Mouse (Mus musculus): Measurements from ENCODE around the gene Hspb8. TPM values are rescaled to one million over a fixed set of nuclear protein-coding genes. Genes with fewer than 3 reads are reported as not detected.

Gene Hspb8
- polyA plus RNA-seq, 2 experiments, result 2.3 to 2.5 TPM

- Histone ChIP-seq H3K4me2 (ENCODE audit: low read depth) (no peak overlapping the region), H3K4me1 (replicated peaks; ENCODE audit: control insufficient read depth in 2 of 2, insufficient read depth in 2 of 2, low read length in 1 of 2) (no peaks in the 10 kb centered on the region), H3K9ac (replicated peaks) (no peak overlapping the region), H3K36me3 (replicated peaks; ENCODE audit: control insufficient read depth, insufficient read depth, low read depth) (no peaks in the 10 kb centered on the region), H3K27me3 (ENCODE audit: control insufficient read depth, insufficient read depth, low read length) (no peaks in the 10 kb centered on the region), H3K27ac (no peak overlapping the region), H3K9me3 (ENCODE audit: control insufficient read depth, low read length) (no peaks in the 10 kb centered on the region), H3K4me3 (ENCODE audit: insufficient read depth in 1 of 2, low read depth in 2 of 2, low read length in 2 of 2) (no peak overlapping the region)
- no peak for ATAC-seq (ENCODE audit: insufficient read depth)
- 32% methylated on average over 6 of the region's 6 CpGs for WGBS (ENCODE audit: insufficient replicate concordance)
- TF ChIP-seq CTCF (IDR thresholded peaks at IDR 0.05; ENCODE audit: low read depth), result no peak
- TF ChIP-seq EP300 (IDR thresholded peaks at IDR 0.05; ENCODE audit: low read depth), result no peak
- DNase-seq (ENCODE audit: low read depth in 3 of 3, low spot score in 3 of 3), result no peak
Observed at GRCm38 (mm10) chr5:116381726-116382125, 40.9 kb downstream of the Hspb8 start.

GRCm38 (mm10) chr5:116381217-116381616, 41.4 kb downstream of the Hspb8 start:
- Histone ChIP-seq H3K9me3 (ENCODE audit: control insufficient read depth, low read length) (no peaks in the 10 kb centered on the region), H3K27me3 (ENCODE audit: control insufficient read depth, insufficient read depth, low read length) (no peaks in the 10 kb centered on the region), H3K4me3 (ENCODE audit: insufficient read depth in 1 of 2, low read depth in 2 of 2, low read length in 2 of 2) (no peak overlapping the region), H3K9ac (replicated peaks) (no peak overlapping the region), H3K36me3 (replicated peaks; ENCODE audit: control insufficient read depth, insufficient read depth, low read depth) (no peaks in the 10 kb centered on the region), H3K27ac (no peak overlapping the region), H3K4me2 (ENCODE audit: low read depth) (no peak overlapping the region), H3K4me1 (replicated peaks; ENCODE audit: control insufficient read depth in 2 of 2, insufficient read depth in 2 of 2, low read length in 1 of 2) (no peaks in the 10 kb centered on the region)
- DNase-seq (ENCODE audit: low read depth in 3 of 3, low spot score in 3 of 3) (no peak), ATAC-seq (ENCODE audit: insufficient read depth) (no peak)
- 29% methylated on average over 15 of the region's 15 CpGs for WGBS (ENCODE audit: insufficient replicate concordance)
- TF ChIP-seq EP300 (IDR thresholded peaks at IDR 0.05; ENCODE audit: low read depth) (no peak), CTCF (IDR thresholded peaks at IDR 0.05; ENCODE audit: low read depth) (no peak)

GRCm38 (mm10) chr5:116380384-116380783, 42.3 kb downstream of the Hspb8 start:
- DNase-seq (ENCODE audit: low read depth in 3 of 3, low spot score in 3 of 3), result no peak
- H3K4me1 ChIP-seq (replicated peaks; ENCODE audit: control insufficient read depth in 2 of 2, insufficient read depth in 2 of 2, low read length in 1 of 2), result no peaks in the 10 kb centered on the region
- H3K9me3 ChIP-seq (ENCODE audit: control insufficient read depth, low read length), result no peaks in the 10 kb centered on the region
- no peak overlapping the region for H3K4me2 ChIP-seq (ENCODE audit: low read depth)
- no peaks in the 10 kb centered on the region for H3K36me3 ChIP-seq (replicated peaks; ENCODE audit: control insufficient read depth, insufficient read depth, low read depth)
- TF ChIP-seq EP300 (IDR thresholded peaks at IDR 0.05; ENCODE audit: low read depth) (no peak), CTCF (IDR thresholded peaks at IDR 0.05; ENCODE audit: low read depth) (no peak)
- ATAC-seq (ENCODE audit: insufficient read depth), result no peak
- WGBS (ENCODE audit: insufficient replicate concordance), result 35% methylated on average over 7 of the region's 7 CpGs
- H3K4me3 ChIP-seq (ENCODE audit: insufficient read depth in 1 of 2, low read depth in 2 of 2, low read length in 2 of 2), result no peak overlapping the region
- no peak overlapping the region for H3K9ac ChIP-seq (replicated peaks)
- H3K27ac ChIP-seq, result no peak overlapping the region
- H3K27me3 ChIP-seq (ENCODE audit: control insufficient read depth, insufficient read depth, low read length), result no peaks in the 10 kb centered on the region

- WGBS (ENCODE audit: insufficient replicate concordance), result 71% methylated on average over 5 of the region's 5 CpGs
- Histone ChIP-seq H3K27ac (no peak overlapping the region), H3K4me1 (replicated peaks; ENCODE audit: control insufficient read depth in 2 of 2, insufficient read depth in 2 of 2, low read length in 1 of 2) (no peaks in the 10 kb centered on the region), H3K27me3 (ENCODE audit: control insufficient read depth, insufficient read depth, low read length) (no peaks in the 10 kb centered on the region), H3K4me2 (ENCODE audit: low read depth) (no peak overlapping the region), H3K4me3 (ENCODE audit: insufficient read depth in 1 of 2, low read depth in 2 of 2, low read length in 2 of 2) (no peak overlapping the region), H3K36me3 (replicated peaks; ENCODE audit: control insufficient read depth, insufficient read depth, low read depth) (no peaks in the 10 kb centered on the region), H3K9me3 (ENCODE audit: control insufficient read depth, low read length) (no peaks in the 10 kb centered on the region), H3K9ac (replicated peaks) (no peak overlapping the region)
- no peak for DNase-seq (ENCODE audit: low read depth in 3 of 3, low spot score in 3 of 3)
- no peak for ATAC-seq (ENCODE audit: insufficient read depth)
- TF ChIP-seq EP300 (IDR thresholded peaks at IDR 0.05; ENCODE audit: low read depth) (no peak), CTCF (IDR thresholded peaks at IDR 0.05; ENCODE audit: low read depth) (no peak)
Observed at GRCm38 (mm10) chr5:116378872-116379271, 43.8 kb downstream of the Hspb8 start.

- TF ChIP-seq CTCF (IDR thresholded peaks at IDR 0.05; ENCODE audit: low read depth) (no peak), EP300 (IDR thresholded peaks at IDR 0.05; ENCODE audit: low read depth) (no peak)
- Histone ChIP-seq H3K9me3 (ENCODE audit: control insufficient read depth, low read length) (no peaks in the 10 kb centered on the region), H3K27ac (no peak overlapping the region), H3K4me3 (ENCODE audit: insufficient read depth in 1 of 2, low read depth in 2 of 2, low read length in 2 of 2) (no peak overlapping the region), H3K4me2 (ENCODE audit: low read depth) (no peak overlapping the region), H3K9ac (replicated peaks) (no peak overlapping the region), H3K36me3 (replicated peaks; ENCODE audit: control insufficient read depth, insufficient read depth, low read depth) (no peaks in the 10 kb centered on the region), H3K4me1 (replicated peaks; ENCODE audit: control insufficient read depth in 2 of 2, insufficient read depth in 2 of 2, low read length in 1 of 2) (no peaks in the 10 kb centered on the region), H3K27me3 (ENCODE audit: control insufficient read depth, insufficient read depth, low read length) (no peaks in the 10 kb centered on the region)
- WGBS (ENCODE audit: insufficient replicate concordance), result 67% methylated on average over 9 of the region's 9 CpGs
- no peak for DNase-seq (ENCODE audit: low read depth in 3 of 3, low spot score in 3 of 3)
- no peak for ATAC-seq (ENCODE audit: insufficient read depth)
Observed at GRCm38 (mm10) chr5:116367923-116368322, 54.7 kb downstream of the Hspb8 start.

All from liver, embryonic 14.5 days (tissue).